Mouse (Mus musculus): ENCODE data around the gene Hectd3. TPM values are rescaled to one million over a fixed set of nuclear protein-coding genes. Genes with fewer than 3 reads are reported as not detected.

Hectd3 gene
- polyA plus RNA-seq (2012; ENCODE audit: low replicate concordance), result 13.6 and 25.4 TPM in 2 replicates

DNA sequence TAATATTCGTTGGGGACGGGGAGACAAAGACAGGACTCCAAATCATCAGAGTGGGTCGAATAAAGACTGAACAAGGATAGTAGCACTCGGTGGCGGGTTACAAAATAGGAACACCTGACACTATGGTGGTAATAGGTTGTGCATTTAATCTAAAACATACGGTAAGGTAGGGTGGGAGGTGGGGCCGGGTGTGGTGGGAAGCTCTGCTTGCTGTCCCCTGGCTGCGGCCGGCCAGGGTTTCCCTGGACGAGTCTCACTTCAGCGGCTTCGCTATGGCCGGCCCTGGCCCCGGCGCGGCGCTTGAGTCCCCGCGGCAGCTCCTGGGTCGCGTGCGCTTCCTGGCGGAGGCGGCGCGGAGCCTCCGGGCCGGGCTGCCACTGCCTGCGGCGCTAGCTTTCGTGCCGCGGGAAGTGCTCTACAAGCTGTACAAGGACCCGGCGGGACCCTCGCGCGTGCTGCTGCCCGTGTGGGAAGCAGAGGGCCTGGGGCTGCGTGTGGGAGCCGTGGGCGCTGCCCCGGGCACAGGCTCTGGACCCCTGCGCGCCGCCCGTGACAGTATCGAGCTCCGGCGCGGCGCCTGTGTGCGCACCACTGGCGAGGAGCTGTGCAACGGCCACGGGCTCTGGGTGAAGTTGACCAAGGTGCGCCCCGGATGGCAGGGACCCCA is at the start of gene Hectd3:
Gene Hectd3 (plus strand): TSS at position 187 of the 667 bp plus-strand sequence.

DNA sequence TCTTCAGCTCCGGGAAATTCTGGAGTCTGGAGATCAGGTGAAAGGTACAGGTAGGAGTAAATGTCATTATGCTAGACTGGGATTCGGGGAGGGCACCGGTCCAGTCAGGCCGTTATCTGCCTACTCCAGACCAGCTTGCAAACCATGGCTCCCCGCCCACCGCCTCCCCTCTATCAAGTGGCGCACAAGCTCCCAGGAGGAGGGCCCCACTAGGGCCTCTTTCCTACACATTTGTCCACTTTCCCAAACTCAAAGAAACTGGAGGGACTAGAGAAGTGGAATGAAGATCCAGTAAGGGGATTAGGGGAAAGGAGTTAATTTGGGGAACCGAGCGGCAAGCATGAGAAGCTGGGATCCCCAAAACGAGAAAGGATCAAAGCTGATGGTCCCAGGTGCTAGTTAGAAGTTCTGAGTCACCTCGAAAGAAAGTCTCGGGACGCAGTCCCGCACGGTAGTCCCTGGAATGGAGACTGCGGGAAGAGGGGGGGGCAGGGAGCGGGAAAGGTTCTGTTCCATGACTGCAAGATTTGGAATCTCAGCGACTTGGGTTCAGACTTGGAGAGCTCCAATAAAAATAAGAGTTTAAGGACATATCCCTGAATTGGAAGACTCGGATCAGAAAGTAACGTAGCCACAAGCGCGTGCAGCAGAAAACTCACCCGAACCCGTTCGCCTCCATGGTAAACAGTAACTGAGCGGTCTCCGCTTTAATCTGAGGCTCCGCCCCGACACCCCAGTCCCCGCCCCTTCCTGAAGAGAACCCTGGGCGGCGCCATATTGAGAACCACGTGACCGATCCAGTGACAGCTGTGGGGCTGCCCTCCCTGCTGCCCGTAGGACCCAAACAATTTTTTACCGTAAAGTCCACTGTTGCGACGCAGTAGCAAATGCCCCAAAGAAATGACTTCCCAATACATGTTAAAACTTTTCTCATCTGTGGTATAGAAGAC is 1.2 kb upstream of the Hectd3 start, which contains the start of gene Urod:
Gene Urod (minus strand): TSS at position 742 of the 950 bp plus-strand sequence.

DNA sequence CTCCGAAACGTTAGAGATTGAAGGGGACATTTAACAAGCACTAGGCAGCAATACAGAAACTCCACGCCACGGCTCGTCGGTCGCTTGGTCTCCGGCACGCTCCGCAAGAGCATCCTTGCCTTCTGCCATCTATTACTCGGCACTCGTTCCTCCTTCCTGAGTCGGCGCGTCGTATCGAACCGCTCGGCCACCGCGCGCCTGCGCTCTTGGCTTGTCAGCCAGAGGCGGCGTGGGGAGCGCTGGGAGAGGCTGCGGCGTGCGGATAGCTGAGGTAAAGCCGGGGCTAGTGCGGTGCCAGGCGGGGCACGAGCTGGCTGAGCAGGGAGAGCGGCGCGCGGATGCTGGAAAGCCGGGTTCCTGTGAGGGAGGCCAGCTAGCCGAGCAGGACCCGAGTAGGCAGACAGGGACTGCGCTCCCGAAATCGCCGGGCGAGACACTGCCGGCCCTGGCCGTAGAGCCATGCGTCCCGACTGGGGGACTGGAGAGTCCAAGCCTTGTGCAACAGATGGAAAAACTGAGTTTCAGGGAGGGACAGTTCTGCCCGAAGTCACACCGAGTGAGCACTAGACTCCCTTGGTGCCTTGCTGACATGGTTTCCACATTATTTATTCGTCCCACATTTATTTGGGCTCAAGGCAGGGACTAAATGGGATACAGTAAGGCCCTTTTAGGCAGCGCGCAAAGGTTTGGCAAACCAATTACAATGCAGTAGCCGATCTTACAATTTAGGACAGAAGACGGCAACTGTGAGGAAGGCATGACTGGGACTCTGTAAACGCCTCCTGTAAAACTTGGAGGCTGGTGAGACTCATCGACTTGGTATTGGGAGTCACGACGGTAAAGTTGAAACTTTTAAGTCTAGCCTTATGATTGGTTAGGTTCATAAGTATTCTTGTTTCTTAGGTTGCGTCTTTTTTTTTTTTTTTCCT is 24.4 kb downstream of the Hectd3 start, which contains the start of gene Eif2b3:
Gene Eif2b3 (plus strand): TSS at position 197 of the 929 bp plus-strand sequence.

Other genes starting within 250 kb of the Hectd3 start
- 2.2 and 10.9 TPM in 2 replicates for gene Toe1, start 187.7 kb upstream of the Hectd3 start, polyA plus RNA-seq (2012; ENCODE audit: low replicate concordance)
- 4.1 and 4.8 TPM in 2 replicates for gene Mutyh, start 187.6 kb upstream of the Hectd3 start, polyA plus RNA-seq (2012; ENCODE audit: low replicate concordance)
- gene Hpdl, start 173.6 kb upstream of the Hectd3 start, polyA plus RNA-seq (2012; ENCODE audit: low replicate concordance), result 1.8 and 2.8 TPM in 2 replicates
- gene Zswim5, start 117.9 kb upstream of the Hectd3 start, polyA plus RNA-seq (2012; ENCODE audit: low replicate concordance), result 0.05 and 0.08 TPM in 2 replicates
- 14.6 and 47.6 TPM in 2 replicates for gene Urod, start 904 bp upstream of the Hectd3 start, polyA plus RNA-seq (2012; ENCODE audit: low replicate concordance)
- gene Eif2b3, start 24.1 kb downstream of the Hectd3 start, polyA plus RNA-seq (2012; ENCODE audit: low replicate concordance), result 2.5 and 4.6 TPM in 2 replicates
- 0.33 and 0.56 TPM in 2 replicates for gene Ptch2, start 100.8 kb downstream of the Hectd3 start, polyA plus RNA-seq (2012; ENCODE audit: low replicate concordance)
- gene Btbd19, start 130.4 kb downstream of the Hectd3 start, polyA plus RNA-seq (2012; ENCODE audit: low replicate concordance), result 25.7 and 39.3 TPM in 2 replicates
- gene Tctex1d4, start 131.5 kb downstream of the Hectd3 start, polyA plus RNA-seq (2012; ENCODE audit: low replicate concordance), result 0.93 and 1.3 TPM in 2 replicates
- gene Plk3, start 138.6 kb downstream of the Hectd3 start, polyA plus RNA-seq (2012; ENCODE audit: low replicate concordance), result 5.7 and 12.2 TPM in 2 replicates
- 222 and 793 TPM in 2 replicates for gene Rps8, start 160.9 kb downstream of the Hectd3 start, polyA plus RNA-seq (2012; ENCODE audit: low replicate concordance)
- 4.0 and 16.4 TPM in 2 replicates for gene Kif2c, start 187.3 kb downstream of the Hectd3 start, polyA plus RNA-seq (2012; ENCODE audit: low replicate concordance)